Mouse (Mus musculus): Measurements from ENCODE around the gene Pradc1.

Pradc1 gene

DNA sequence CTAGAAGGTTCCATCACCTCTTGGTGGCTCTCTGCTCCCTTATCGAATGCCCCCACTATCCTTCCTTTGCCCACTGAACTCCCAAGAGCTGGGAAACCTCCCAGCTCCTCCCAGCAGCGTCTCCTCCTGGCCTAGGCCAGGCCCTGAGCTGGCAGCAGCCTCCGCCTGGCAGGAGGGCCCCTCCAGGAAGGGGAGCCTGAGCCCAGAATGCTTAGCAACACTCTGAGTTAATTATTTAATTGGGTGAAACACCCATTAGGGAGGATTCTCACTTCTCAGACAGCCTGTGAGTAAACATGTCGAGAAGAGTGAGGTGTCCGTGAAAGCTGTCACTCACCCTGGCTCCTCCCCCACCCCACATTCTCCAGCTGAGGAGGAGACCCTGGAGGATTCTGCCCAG lies 52.1 kb downstream of the Pradc1 start:
- DNase-seq (ENCODE audit: extremely low read depth, low read depth, low spot score): no peak

DNA sequence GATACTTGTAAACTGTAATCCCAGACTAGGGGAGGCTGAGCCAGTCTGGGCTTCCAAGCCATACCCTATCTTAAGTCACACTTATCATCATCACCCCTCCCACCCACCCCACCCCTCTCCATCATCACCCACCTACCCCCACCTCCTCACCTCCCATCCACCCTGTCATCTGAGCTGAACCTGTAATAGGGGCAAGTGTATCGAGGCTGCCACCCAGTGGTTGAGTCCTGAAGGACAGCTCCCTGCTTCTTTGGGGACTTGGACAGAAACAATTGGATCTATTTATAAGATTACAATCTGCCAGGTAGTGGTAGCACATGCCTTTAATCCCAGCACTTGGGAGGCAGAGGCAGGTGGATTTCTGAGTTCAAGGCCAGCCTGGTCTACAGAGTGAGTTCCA lies 54.6 kb downstream of the Pradc1 start:
- DNase-seq (ENCODE audit: extremely low read depth, low read depth, low spot score): no peak

Data from fat pad, adult 2 months (tissue).